ENCODE assay signal across 26 mouse cellular contexts in the genomic region with DNA sequence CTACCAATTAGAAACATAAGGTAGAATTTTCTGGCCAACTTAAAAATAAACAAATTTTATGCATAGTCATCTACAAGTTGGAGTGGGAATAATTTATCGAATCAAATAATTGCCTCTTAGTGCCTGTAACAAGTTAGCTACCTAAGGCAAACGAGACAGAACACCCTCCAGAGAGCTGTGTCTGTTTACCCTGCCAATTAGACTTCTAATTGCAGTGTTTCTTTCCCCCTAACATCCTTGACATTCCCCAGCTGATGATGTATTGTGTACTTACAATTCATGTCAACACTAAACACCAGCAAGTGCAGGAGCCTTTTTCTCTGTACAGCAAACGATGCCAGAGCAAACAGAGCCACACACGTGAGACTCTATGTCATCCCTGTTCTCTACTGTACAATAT.
DNase-seq lines count a peak whose midpoint lies in the region; ATAC-seq and TF ChIP-seq lines count a peak whose summit lies in the region.
"Had no signal": no experiment of that assay in that cellular context is flagged by ENCODE, and none has a peak within 500 bp of the region (broad histone marks: within the 10 kb centered on the region; RNA-seq: fewer than 3 reads in every experiment).

No protein-coding gene starts in this region.

- H3K9me3 ChIP-seq in forebrain, embryonic 14.5 days (replicated peaks; ENCODE audit: control insufficient read depth, low read length) = no peaks in the 10 kb centered on the region
- no peaks in the 10 kb centered on the region for H3K9me3 ChIP-seq in forebrain, embryonic 12.5 days
- H3K9me3 ChIP-seq: heart, embryonic 10.5 days; heart, embryonic 15.5 days; liver, embryonic 15.5 days; neural tube, embryonic 13.5 days had no signal

- WGBS in forebrain, embryonic 14.5 days = 24% methylated on average over 4 of the region's 4 CpGs
- WGBS in forebrain, embryonic 12.5 days = 44% methylated on average over 4 of the region's 4 CpGs
- WGBS in kidney, adult 2 months = 46% methylated on average over 4 of the region's 4 CpGs

- peak; percentile 58 for DNase-seq in forebrain, embryonic 14.5 days (ENCODE audit: low spot score)
- DNase-seq in layer of hippocampus, adult 11-12 months (ENCODE audit: low spot score) = peak; percentile 3
- no peak for DNase-seq in layer of hippocampus, adult 8-10 months (ENCODE audit: low spot score in 2 of 2)
- peak; percentile 7 for DNase-seq in 3T3-L1 (ENCODE audit: low read depth, low spot score)
- peak; percentile 75 for DNase-seq in brain, embryonic 14.5 days (ENCODE audit: low read depth)
- DNase-seq in kidney, adult 2 months = no peak
- no peak for DNase-seq in heart, adult 9 months (ENCODE audit: low spot score in 2 of 2)
- DNase-seq: adrenal gland, postnatal 25 days; cerebellum, adult 2 months; cerebellum, postnatal 14 days; heart, postnatal 36 days; kidney, adult 9 months; kidney, postnatal 10 days; lung, embryonic 14.5 days; lung, postnatal 14 days; right cerebral cortex, postnatal 4 days; thymus, adult 18-20 months; thymus, postnatal 25 days had no signal

- H3K4me3 ChIP-seq in forebrain, embryonic 14.5 days (ENCODE audit: low read depth, low read length) = no peak overlapping the region
- H3K4me3 ChIP-seq in forebrain, embryonic 12.5 days (replicated peaks) = no peak overlapping the region
- no peak overlapping the region for H3K4me3 ChIP-seq in kidney, adult 2 months (ENCODE audit: insufficient read depth, low read depth, low read length)
- H3K4me3 ChIP-seq: heart, embryonic 10.5 days; heart, embryonic 15.5 days; liver, embryonic 15.5 days; neural tube, embryonic 13.5 days had no signal

- H3K27ac ChIP-seq in forebrain, embryonic 14.5 days (ENCODE audit: low read depth, low read length) = no peak overlapping the region
- H3K27ac ChIP-seq in forebrain, embryonic 12.5 days = no peak overlapping the region
- H3K27ac ChIP-seq in kidney, adult 2 months (ENCODE audit: insufficient read depth, low read depth, low read length) = no peak overlapping the region
- H3K27ac ChIP-seq: heart, embryonic 10.5 days; heart, embryonic 15.5 days; liver, embryonic 15.5 days; neural tube, embryonic 13.5 days; stomach, postnatal 0 days had no signal

- no peak overlapping the region for H3K9ac ChIP-seq in forebrain, embryonic 14.5 days (ENCODE audit: low read length)
- no peak overlapping the region for H3K9ac ChIP-seq in forebrain, embryonic 12.5 days
- H3K9ac ChIP-seq: heart, embryonic 15.5 days; liver, embryonic 15.5 days; lung, embryonic 14.5 days; neural tube, embryonic 13.5 days had no signal

- TF ChIP-seq POLR2A in brain, embryonic 14.5 days (IDR thresholded peaks at IDR 0.05; ENCODE audit: borderline replicate concordance, extremely low read depth, insufficient read depth, insufficient read length, poor library complexity, severe bottlenecking) = no peak
- TF ChIP-seq POLR2A in kidney, adult 2 months (IDR thresholded peaks at IDR 0.05; ENCODE audit: low read depth, low read length) = no peak

- H3K4me2 ChIP-seq in forebrain, embryonic 14.5 days (ENCODE audit: low read length) = no peak overlapping the region
- H3K4me2 ChIP-seq in forebrain, embryonic 12.5 days = no peak overlapping the region
- H3K4me2 ChIP-seq: heart, embryonic 15.5 days; liver, embryonic 15.5 days; lung, embryonic 14.5 days; neural tube, embryonic 13.5 days had no signal

- no peaks in the 10 kb centered on the region for H3K4me1 ChIP-seq in forebrain, embryonic 14.5 days (ENCODE audit: control insufficient read depth, insufficient read depth, low read length)
- no peaks in the 10 kb centered on the region for H3K4me1 ChIP-seq in forebrain, embryonic 12.5 days
- H3K4me1 ChIP-seq in kidney, adult 2 months (ENCODE audit: control insufficient read depth, insufficient read depth, low read length) = no peaks in the 10 kb centered on the region
- H3K4me1 ChIP-seq: heart, embryonic 10.5 days; heart, embryonic 15.5 days; liver, embryonic 15.5 days; neural tube, embryonic 13.5 days had no signal

- H3K36me3 ChIP-seq in forebrain, embryonic 14.5 days (ENCODE audit: control insufficient read depth, insufficient read depth, low read length) = no peaks in the 10 kb centered on the region
- no peaks in the 10 kb centered on the region for H3K36me3 ChIP-seq in forebrain, embryonic 12.5 days (replicated peaks)
- H3K36me3 ChIP-seq in kidney, adult 2 months (ENCODE audit: control insufficient read depth, insufficient read depth, low read length) = no peaks in the 10 kb centered on the region
- H3K36me3 ChIP-seq: heart, embryonic 10.5 days; heart, embryonic 15.5 days; liver, embryonic 15.5 days; neural tube, embryonic 13.5 days had no signal

- peak; percentile 72 for ATAC-seq in forebrain, embryonic 14.5 days
- no peak for ATAC-seq in forebrain, embryonic 12.5 days (ENCODE audit: low FRiP score)
- ATAC-seq: CD4-positive, CD25-positive, alpha-beta regulatory T cell, adult 4 months; intestine, embryonic 16.5 days had no signal

- H3K27me3 ChIP-seq in forebrain, embryonic 14.5 days (replicated peaks; ENCODE audit: control insufficient read depth, insufficient read depth, low read length) = no peaks in the 10 kb centered on the region
- H3K27me3 ChIP-seq in forebrain, embryonic 12.5 days = no peaks in the 10 kb centered on the region
- no peaks in the 10 kb centered on the region for H3K27me3 ChIP-seq in kidney, adult 2 months (replicated peaks; ENCODE audit: control insufficient read depth, insufficient read depth, low read length)
- H3K27me3 ChIP-seq: heart, embryonic 15.5 days; liver, embryonic 15.5 days; neural tube, embryonic 13.5 days had no signal

- no peak for TF ChIP-seq CTCF in brain, embryonic 14.5 days (IDR thresholded peaks at IDR 0.05; ENCODE audit: borderline replicate concordance, extremely low read depth, insufficient read depth, insufficient read length)
- no peak for TF ChIP-seq CTCF in kidney, adult 2 months (conservative IDR thresholded peaks at IDR 0.05; ENCODE audit: insufficient read depth, insufficient read length, low read depth, low read length)

Comparison
In these comparisons a context has a peak if more than half of its experiments do, and no peak if none do; other contexts are left out.
1. DNase-seq: peak in forebrain, embryonic 14.5 days (single experiment), layer of hippocampus, adult 11-12 months (single experiment), 3T3-L1 (single experiment) and brain, embryonic 14.5 days (single experiment); none in layer of hippocampus, adult 8-10 months (0 of 2), kidney, adult 2 months (single experiment) and heart, adult 9 months (0 of 2).